Mouse (Mus musculus): ENCODE data around the gene Vmo1. TPM values are rescaled to one million over a fixed set of nuclear protein-coding genes. Genes with fewer than 3 reads are reported as not detected.
"Not testable (repeated sequence)": the region's sequence is repeated elsewhere in the genome, so short reads cannot be mapped to it uniquely, and the experiment has no call there.

The Vmo1 gene
- polyA plus RNA-seq, 1 experiment, result not detected

DNA sequence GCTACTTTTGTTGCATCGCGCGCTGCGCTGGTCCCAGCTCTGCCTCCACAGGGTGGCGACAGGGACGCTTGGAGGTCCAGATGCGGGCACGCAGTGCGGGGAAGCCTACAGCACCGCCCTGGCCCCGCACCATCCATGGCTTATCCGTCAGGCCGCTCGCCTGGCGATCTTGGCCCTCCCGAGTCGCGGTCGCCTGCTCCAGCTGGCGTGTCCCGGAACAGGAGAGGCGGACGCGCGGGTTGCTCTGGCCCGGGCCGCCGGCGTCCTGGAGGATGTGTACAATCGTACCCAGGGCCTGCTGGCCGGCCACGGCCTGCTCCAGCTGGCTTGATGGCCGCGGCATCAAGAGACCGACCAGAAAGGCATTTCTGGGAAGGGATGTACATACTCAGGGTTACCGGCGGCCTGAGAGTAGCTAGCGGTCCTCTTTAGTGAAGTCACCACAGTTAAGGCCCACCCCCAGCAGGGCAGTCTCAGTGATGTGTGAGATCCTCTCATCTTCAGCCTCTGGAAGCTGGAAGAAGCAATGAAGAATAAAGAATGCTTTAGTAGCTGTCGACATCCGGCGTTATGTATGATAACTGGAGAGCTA is 5.9 kb upstream of the Vmo1 start:
- no peak for DNase-seq (ENCODE audit: low read depth)

DNA sequence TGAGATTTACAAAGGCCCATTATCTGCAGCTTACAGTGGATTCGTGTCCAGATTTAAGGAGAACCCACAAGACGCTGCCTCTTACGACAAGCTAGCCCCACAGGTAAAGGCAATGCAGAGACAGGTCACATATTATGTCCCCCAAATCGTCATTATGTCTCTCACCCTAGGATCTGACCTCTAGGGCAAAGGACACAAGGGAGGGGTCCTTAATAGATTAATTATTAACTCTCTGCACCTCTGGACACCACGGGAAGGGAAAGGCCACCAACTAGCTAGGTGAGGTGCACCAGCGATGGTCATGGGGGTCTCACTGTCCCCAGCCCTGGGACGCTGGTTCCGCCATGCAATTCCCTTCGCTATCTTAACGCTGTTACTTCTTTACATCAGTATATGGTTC is 4.5 kb upstream of the Vmo1 start, which contains the start of gene Gltpd2:
Gltpd2 (plus strand) TSS at position 274 of the 400 bp plus-strand sequence.
- DNase-seq (ENCODE audit: low read depth), result no peak

DNA sequence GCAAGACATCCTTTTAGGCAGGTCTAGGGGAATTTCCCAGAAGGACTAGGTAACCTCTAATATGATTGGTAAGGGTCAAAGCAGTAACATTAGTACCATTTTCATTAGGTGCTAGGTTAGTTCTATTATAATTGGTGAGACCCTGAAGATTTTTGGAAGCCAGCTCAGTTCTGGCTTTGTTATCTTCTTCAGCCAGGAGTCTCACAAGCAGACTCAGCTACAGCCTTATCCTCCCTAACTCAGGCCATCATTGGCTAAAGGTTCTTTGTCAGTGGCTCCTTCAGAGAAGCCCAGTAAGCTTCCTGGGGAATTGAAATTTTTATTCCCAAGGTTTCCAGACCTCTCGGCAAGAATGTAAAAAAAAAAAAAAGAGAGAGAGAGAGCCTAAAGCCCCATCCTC is 4.0 kb upstream of the Vmo1 start:
- no peak for DNase-seq (ENCODE audit: low read depth)

DNA sequence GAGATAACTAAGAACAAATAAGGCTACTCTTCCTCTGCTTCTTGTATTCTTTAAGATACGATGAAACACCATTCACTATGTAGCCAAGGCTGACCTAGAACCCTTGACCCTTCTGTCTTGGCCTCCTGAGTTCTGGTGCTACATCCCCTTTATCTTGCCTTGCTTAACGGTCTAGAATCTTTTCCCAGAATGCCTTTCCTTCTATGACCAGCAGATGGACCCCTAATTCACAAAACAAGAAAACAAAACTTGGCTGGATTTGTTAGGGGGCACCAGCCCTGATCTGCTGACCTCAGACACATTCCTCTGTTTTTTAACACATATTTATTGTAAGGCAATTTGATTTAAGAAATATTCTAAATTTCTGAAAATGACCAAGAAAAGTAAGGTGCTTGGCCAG is 1.9 kb upstream of the Vmo1 start:
- DNase-seq (ENCODE audit: low read depth), result no peak

DNA sequence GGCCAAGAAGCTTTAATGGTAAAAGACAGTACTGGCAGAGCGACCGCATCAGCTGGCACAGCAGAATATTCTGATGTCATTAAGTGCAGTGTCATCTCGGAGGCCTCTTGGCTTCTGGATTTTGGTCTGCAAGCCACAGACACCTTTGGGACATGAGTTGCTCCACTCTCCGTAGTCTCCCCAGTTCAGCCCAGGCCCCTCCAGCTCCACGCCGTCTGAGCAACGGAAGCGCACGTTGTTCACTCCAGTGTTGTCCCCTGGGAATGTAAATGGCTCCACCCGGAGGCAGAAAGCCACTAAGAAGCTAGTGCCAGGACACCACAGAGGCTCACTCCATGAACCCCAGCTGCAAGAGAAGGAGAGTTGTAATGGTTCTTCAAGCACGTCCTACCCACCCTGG is 896 bp downstream of the Vmo1 start:
- no peak for DNase-seq (ENCODE audit: low read depth)

DNA sequence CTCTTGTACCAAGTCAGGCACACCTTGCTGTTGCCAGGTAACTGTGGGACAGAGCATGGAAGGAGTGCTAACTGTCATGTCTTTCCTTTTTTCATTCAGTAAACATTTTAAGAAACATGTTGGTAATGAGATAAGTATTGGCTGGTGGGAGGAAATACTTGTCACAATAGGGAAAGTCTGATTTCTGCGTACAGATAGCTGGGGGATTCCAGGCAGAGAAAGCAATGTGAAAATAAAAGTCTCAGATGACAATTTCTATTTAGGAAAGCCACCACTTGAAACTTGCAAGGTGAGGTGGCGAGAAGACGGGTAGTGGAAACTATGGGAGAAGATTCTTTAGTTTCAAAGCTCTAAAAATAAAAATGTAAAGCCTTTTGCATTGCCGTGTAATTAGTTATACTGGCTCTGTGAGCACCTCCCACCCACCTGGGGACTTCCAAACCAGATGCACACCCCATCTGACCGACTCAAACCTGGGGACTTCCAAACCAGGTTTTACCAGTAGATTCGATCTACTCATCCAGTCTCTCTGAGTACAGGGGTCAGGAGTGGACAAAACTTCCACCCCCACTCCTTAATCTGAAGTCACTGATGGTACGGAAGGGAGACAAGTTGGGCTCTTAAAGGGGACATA is 1.6 kb downstream of the Vmo1 start:
- DNase-seq (ENCODE audit: low read depth), result no peak

DNA sequence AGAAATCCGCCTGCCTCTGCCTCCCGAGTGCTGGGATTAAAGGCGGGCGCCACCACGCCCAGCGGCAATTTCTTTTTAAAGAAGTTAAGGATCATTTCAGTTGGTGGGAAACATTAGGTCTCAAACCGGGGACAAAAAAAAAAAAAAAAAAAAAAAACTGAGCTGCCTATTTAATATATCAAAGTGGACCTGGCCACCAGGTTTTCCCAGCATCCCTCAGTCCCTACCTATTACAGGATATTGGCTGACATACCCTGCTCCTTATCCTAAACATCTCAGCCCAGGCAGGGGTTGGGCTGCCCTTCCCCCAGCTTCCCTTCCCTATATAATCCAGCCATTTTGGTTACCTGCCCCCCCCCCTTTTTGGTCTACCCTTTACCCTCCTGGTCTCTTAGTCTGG is 2.6 kb downstream of the Vmo1 start:
- DNase-seq (ENCODE audit: low read depth), result no peak

DNA sequence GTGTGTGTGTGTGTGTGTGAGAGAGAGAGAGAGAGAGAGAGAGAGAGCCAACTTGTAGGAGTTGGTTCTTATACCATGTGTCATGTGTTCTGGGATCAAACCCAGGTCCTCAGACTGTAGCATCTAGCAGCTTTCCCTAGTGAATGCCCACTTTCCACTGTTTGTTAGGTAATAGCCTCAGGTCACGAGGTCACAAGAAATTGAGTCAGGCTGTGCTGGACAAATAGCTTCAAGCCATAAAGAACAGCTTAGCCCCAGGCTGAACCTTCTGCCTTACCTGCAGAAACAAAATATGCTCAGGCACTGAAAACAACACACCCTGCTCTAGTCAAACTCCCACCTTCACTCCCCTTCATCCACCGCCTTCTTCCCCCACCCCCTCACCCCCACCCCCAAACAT is 3.2 kb downstream of the Vmo1 start:
- DNase-seq (ENCODE audit: low read depth), result no peak

DNA sequence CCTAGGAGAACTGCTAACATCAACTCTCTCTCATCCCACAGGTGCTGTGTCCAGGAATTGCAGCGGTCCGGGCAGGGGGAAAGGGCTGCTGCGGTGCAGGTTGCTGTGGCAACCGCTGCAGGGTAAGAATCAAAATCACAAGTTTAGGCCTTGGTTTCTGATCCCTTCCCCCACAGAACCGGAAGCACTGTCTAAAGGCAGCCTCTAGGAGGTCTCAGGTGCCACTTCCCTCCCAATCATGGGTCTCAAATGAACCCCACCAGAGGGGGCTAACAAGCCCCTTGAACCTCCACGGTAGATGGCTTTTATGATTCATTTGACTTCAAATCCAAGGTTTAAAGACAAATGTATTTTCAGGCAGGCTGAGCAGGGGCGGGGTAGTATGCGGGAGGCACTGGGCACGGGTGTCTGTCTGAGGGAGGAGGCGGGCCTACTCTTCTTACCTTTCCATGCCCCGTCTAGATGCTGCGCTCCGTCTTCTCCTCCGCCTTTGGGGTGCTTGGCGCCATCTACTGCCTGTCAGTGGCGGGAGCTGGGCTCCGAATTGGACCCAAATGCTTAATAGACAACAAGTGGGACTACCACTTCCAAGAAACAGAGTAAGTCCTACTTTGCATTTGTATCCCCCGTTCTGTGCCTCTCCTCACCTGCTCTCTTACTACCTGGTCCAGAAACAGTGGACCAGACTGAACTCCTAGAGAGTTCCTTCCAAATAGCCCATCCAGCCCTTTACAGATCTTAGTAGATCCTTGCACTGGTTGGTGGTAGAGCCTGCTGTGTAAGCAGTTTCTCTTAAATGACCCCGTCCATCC is 4.5 kb downstream of the Vmo1 start:
- DNase-seq (ENCODE audit: low read depth), result no peak

DNA sequence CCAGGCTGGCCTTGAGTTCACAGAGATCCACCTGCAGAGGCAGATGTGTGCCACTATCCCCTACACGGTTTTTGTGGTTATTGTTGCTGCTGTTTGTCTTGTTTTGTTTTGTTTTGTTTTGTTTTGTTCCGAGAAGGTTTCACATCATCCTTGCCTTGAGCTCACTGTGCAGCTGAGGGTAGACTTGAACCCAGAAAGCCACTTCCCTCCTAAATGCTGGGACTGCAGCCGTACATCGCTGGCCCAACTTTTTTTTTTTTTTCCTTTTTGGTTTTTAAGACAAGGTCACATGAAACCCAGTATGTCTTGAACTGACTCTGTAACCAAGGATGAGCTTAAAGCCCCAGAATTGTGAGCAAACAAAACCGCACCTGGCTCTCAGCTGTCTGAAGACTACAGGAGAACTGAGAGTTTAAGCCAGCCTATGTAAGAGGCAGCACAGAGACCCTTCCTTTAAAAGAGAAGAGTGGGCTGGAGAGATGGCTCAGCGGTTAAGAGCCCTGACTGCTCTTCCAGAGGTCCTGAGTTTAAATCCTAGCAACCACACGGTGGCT is 7.4 kb downstream of the Vmo1 start:
- DNase-seq (ENCODE audit: low read depth), result no peak

DNA sequence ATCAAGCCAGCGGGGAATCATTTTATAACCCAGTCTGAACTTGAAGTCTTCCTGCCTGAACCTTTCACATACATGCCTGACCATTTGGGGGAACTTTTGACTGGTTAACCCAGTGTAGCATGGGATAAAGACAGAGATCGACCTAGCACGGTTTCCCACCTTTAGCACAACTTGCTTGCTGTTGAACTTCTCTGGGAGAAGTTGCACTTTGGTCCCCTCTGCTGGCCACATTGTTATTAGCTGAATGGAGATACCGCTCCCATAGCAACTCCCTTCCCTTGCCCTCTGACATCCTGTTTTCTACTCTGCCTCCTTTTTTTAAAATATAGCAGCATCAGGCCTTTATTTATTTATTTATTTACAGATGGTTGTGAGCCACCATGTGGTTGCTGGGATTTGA is 8.0 kb downstream of the Vmo1 start:
- no peak for DNase-seq (ENCODE audit: low read depth)

DNA sequence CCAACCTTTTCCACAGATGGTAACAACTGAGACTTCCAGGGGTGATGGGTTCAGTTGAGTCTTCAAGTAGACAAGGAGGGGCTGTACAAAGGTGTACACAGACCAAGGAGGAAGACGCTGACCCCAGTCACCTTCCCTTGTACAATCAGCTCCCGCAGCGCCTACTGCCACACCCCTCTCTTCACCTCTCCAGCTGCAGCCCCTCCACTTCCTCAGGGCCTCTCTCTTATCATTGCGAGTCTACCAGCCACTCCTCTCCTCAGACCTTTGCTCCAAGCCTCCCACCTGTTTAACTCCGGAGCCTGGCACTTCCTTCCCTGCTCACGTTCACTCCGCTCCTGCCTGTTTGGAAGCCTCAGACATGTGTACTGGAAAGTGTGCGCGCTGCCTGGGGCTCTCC is 9.4 kb downstream of the Vmo1 start, which contains the start of gene Tm4sf5:
Tm4sf5 (plus strand) TSS at position 275 of the 400 bp plus-strand sequence.
- DNase-seq (ENCODE audit: low read depth), result no peak

DNA sequence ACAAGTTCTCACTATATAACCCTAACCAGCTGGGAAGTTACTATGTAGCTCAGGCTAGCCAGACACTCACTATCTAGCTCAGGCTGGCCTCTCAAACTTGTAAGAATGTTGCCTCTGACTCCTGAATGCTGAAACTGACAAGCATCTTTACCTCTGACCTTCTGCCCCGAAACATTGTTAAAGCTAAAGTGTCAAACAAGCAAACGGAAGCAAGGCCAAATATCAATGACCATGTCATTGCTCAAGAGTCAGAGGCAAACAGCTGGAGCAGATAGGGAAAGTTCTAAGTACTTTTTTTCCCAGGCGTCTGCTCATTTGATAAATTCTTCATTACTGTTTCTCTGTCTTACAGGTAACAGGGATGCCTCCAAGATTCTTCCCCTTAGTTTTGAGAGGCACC is 12.4 kb downstream of the Vmo1 start:
- no peak for DNase-seq (ENCODE audit: low read depth)

DNA sequence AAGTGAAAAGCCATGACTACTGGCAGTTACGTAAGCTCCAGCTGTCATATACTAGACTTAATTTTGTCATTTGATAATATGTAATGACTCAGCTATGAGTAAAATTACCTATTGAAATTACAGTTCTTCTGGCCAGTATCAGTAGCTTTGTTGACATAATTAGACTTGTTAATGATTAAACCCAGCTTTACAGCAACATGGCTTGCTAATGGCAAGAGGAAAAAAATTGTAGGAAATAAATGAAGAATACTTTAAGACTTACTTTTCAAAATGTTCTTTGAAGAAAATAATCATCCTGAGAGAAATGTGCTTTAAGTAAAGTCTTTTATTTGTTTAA is 14.0 kb downstream of the Vmo1 start:
- DNase-seq (ENCODE audit: low read depth), result no peak

DNA sequence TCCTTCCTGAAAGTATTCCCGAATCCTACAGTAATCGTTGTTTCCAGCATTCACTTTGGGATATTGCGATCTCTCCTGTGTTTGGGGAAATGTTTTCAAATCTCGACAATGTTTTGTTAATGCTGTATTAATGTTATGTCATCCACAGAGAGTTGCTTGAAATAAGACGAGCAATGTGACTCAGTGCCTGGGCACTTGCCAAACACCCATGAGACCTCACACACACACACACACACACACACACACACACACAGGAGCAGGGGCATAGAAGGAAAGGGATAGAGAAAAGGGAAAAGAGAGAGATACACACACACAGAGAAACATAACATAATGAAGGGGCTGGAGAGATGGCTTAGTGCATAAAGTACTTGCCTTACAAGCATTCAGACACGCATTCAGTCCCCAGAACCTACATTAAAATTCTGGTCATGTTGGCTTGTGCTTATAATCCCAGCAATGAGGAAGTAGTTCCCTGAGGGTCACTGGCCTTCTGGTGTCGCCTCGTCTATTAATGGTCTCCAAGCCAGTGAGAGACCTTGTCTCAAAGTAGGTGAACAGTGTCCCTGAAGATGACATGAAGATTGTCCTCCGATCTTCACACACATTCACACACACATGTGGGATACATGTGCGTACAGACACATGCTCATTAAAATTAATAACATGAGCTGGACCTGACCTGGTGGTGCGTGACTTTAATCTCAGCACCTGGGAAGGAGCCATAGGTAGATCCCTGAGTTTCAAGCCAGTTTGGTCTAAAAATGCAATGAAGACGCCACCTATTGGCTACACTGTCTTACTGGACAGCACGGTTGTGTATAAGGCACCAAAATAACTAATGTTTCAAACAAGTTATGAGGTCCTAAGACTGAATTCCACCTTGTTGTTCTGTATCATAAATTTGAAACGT is 14.6 kb downstream of the Vmo1 start:
- DNase-seq (ENCODE audit: low read depth), result no peak

DNA sequence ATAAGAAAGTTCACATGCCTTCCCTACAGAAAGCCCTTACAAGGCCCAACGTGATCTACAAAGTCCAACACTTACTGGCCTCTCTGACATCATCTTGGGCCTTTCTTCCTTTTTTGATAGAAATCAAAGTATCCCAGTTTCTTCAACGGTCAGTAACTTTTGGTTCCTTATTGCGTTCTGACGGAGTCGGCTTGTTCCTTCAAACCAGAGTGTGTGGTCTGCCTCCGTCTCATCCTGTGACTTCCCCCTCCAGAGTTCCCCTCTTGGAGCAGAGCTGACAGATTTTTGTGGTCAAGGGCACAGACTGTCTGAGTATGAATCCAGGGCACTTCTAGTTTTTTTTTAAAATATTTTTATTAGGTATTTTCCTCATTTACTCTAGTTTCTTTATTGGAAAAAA is 24.7 kb downstream of the Vmo1 start:
- no peak for DNase-seq (ENCODE audit: low read depth)

DNA sequence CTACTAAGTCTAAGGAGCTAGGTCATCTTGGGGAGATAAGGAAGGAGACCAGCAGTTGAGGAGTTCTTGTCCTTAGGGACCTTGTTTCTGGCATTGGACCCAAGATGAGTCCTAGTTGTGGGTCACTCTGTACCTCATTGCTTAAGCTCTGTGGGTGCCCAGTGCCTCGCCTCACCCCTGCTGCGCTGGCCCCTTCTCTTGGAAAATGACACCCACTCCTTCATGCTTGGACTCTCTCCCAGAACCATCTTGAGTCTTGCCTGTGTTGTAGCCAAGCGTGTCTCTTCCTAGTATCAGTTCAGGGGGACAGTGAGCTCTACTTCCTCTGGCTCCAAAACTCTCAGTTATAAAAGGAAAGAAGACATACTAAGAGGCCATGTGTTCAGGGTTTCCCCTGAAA is 25.3 kb downstream of the Vmo1 start:
- DNase-seq (ENCODE audit: low read depth), result no peak

DNA sequence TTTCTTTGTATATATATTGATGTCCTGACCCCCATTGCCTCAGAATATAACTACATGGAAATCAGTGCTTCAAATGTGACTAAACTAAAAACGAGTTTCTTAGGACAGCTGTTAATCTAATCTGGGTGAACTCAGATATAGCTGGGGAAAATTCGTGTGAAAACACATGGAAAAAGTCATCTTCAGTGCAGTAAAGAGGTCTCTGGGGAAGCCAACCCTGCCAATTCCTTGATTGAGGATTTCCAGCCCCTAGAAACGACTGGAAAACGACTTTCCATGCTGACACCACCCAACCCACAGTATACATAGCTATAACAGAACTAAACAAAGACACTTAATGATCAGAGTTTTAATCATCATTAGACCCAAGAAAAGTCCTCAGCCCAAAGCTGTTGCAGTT is 26.6 kb downstream of the Vmo1 start:
- DNase-seq (ENCODE audit: low read depth), result no peak

DNA sequence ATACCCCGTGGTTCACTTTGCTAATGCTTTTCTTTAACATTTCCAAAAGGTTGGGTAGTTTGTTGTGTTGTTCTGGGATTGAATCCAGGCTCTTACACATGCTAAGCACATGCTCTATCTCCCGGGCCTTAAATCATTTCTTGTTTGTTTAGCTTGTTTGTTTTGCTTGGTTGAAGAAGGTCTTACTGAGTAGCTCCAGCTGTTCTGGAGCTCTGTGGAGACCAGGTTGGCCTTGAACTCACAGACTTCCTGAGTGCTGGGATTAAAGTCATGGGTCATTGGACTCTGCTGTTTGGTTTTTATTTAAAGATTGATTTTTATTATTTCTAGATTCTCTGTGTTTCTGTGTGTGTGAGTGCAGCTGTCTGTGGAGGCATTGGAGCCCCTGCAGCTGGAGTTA is 28.9 kb downstream of the Vmo1 start:
- DNase-seq (ENCODE audit: low read depth), result no peak

DNA sequence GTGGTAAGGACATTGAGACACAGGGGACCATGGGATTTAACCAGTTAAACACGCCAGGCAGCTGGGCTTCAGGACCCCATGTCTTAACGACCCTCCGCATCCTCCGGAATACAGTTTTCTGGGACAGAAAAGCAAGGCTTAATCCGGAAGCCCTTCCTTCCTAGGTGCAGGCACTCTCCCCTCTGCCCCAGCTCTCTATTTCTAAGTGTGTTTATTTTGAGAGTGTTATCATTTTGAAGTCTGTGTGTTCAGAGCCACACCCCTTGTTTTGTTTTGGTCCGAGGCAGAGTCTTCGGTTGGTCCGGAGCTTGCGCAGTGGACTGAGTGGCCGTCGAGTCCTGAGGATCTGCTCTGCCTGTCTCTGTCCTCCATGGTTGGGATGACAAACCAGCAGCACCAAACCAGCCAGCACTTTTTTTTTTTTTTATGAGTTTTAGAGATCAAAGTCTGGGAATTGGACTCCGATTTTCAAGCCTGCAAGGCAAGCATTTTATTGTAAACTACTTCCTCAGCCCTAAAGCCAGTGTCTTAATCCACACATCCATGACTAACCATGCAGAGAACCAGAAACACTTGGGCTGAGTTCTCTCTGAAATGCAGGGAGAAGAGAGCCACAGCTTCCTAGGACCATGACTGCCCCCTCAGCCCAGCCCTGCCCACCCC is 39.4 kb downstream of the Vmo1 start:
- DNase-seq (ENCODE audit: low read depth), result no peak

DNA sequence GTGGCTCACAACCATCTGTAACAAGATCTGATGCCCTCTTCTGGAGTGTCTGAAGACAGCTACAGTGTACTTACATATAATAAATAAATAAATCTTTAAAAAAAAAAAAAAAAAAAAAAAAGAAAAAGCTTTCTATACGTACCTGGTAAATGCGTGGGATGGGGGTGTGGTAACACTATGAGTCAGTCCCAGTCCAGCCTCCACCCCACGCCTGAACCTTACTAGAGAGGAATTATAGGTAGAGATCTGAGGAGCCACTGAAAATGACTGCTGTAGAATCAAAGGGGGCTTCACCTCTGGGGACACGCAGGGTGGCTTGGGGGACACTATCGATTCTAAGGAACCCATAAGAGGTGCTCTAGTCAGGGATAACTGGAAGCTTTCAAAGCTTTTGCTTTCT is 41.1 kb downstream of the Vmo1 start:
- not testable (repeated sequence) for DNase-seq (ENCODE audit: low read depth)
